Mouse (Mus musculus) liver, embryonic 13.5 days (tissue): ENCODE measurements around the gene Msrb1. TPM values are rescaled to one million over a fixed set of nuclear protein-coding genes. Genes with fewer than 3 reads are reported as not detected.

Source experiments
- ATAC-seq: fragments of 200-750 bp; cut with Nextera tagmentation; 2 replicates; pipeline ENCODE4 v1.8.0; 2017; ENCODE audit warnings: low read depth, mild to moderate bottlenecking, moderate number of reproducible peaks, moderate library complexity
- DNase-seq: peaks from one replicate; pipeline ENCODE4 v3.0.0; 2022
- H3K27ac ChIP-seq: fragments of 300-500 bp; sonication (generic); 2 replicates; pipeline ENCODE4 v1.5.1; 2015; ENCODE audit warnings: moderate library complexity, mild to moderate bottlenecking, inconsistent platforms
- H3K27me3 ChIP-seq: fragments of 300-500 bp; sonication (generic); 2 replicates; pipeline ENCODE4 v1.6.1; 2015; ENCODE audit warnings: mild to moderate bottlenecking, inconsistent platforms
- H3K36me3 ChIP-seq: fragments of 300-500 bp; sonication (generic); 2 replicates; pipeline ENCODE4 v1.6.1; 2015; ENCODE audit warnings: mild to moderate bottlenecking, inconsistent platforms
- H3K4me1 ChIP-seq: fragments of 300-500 bp; sonication (generic); replicated peaks from 2 replicates; pipeline ENCODE4 v1.6.1; 2015; ENCODE audit warnings: inconsistent platforms
- H3K4me2 ChIP-seq: fragments of 300-500 bp; sonication (generic); 2 replicates; pipeline ENCODE4 v1.6.1; 2015; ENCODE audit warnings: inconsistent platforms, mild to moderate bottlenecking, moderate library complexity
- H3K4me3 ChIP-seq: fragments of 300-500 bp; sonication (generic); replicated peaks from 2 replicates; pipeline ENCODE4 v1.5.1; 2015; ENCODE audit warnings: mild to moderate bottlenecking, inconsistent platforms
- H3K9ac ChIP-seq: fragments of 300-500 bp; sonication (generic); 2 replicates; pipeline ENCODE4 v1.6.1; 2015; ENCODE audit warnings: mild to moderate bottlenecking, inconsistent platforms
- H3K9me3 ChIP-seq: fragments of 300-500 bp; sonication (generic); replicated peaks from 2 replicates; pipeline ENCODE4 v1.6.1; 2016; ENCODE audit warnings: inconsistent platforms
- WGBS: fragments of 180-500 bp; shearing (Covaris S2); methylation state at CpG from one replicate; pipeline ENCODE4 v1.1.7; 2015; ENCODE audit not compliant: insufficient replicate concordance; 5-methylcytosine and 5-hydroxymethylcytosine counted together
- polyA plus RNA-seq: library from polyadenylated mRNA; unstranded; fragments of >200 nt; fragmentation: Nextera tagmentation; extraction: Ambion mirVana; gene quantifications from 2 replicates; pipeline ENCODE4 v1.2.1, GENCODE M21; 2015

The Msrb1 gene
- polyA plus RNA-seq, 1 experiment from 2014 or later: 21.3 TPM

DNA sequence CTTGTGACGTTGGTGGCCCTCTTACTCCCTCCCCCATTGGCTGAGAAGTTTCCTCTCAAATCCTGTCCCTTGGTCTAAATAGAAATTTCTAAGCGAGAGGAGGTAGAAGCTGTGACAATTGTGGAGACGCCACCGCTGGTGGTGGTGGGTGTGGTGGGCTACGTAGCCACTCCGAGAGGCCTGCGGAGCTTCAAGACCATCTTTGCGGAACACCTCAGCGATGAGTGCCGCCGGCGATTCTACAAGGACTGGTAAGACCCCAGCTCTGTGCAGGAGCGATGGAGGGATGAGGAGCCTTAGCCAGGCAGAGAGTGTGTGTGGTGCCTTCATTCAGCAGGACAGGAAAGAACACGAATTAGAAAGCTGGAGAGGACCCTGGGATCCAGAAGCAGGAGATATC lies 5.7 kb upstream of the Msrb1 start:
- Histone ChIP-seq H3K27ac (no peak overlapping the region), H3K27me3 (0 out of 2 replicates have a peak, but pooled peaks cover 16% of the 10 kb centered on the region), H3K4me1 (peaks cover 15% of the 10 kb centered on the region), H3K4me2 (no peak overlapping the region), H3K4me3 (no peak overlapping the region), H3K9me3 (no peaks in the 10 kb centered on the region), H3K9ac (no peak overlapping the region), H3K36me3 (no peaks in the 10 kb centered on the region)
- ATAC-seq (no peak), DNase-seq (no peak)
- 76% methylated on average over 14 of the region's 14 CpGs for WGBS

DNA sequence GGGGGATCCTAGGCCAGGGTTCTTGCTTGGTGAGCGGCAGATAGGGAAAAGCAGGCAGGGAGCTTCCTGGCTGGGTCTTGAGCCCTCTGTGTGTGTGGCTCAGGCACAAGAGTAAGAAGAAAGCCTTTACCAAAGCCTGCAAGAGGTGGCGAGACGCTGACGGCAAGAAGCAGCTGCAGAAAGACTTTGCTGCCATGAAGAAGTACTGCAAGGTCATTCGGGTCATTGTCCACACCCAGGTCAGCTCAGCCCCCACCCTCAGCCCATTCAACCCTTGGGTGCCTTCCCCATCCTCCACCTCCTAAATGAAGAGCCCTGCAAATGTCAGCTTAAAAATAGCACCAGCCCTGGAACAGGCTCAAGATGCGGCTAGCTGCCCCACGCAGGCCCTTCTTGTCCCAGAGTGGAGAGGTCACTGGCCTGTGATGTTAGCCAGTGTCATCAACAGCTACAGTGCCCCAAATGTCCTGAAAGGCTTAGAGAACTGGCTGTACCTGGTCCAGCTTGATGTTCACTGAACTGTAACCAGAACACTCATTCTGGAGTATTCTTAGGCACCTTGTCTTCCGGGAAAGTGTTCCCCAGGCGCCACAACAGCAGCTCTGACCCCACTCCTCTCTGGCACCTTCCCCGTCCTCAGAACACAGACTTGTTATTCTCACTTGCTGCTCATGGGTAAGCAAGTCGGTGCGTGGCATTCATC lies 4.1 kb upstream of the Msrb1 start:
- no peak for DNase-seq
- 0 out of 2 replicates have a peak, but pooled peaks cover 16% of the 10 kb centered on the region for H3K27me3 ChIP-seq
- 76% methylated on average over 12 of the region's 12 CpGs for WGBS
- ATAC-seq: no peak
- H3K4me3 ChIP-seq: no peak overlapping the region
- no peaks in the 10 kb centered on the region for H3K36me3 ChIP-seq
- H3K4me2 ChIP-seq: no peak overlapping the region
- H3K27ac ChIP-seq: no peak overlapping the region
- no peaks in the 10 kb centered on the region for H3K9me3 ChIP-seq
- no peak overlapping the region for H3K9ac ChIP-seq
- peaks cover 21% of the 10 kb centered on the region for H3K4me1 ChIP-seq

DNA sequence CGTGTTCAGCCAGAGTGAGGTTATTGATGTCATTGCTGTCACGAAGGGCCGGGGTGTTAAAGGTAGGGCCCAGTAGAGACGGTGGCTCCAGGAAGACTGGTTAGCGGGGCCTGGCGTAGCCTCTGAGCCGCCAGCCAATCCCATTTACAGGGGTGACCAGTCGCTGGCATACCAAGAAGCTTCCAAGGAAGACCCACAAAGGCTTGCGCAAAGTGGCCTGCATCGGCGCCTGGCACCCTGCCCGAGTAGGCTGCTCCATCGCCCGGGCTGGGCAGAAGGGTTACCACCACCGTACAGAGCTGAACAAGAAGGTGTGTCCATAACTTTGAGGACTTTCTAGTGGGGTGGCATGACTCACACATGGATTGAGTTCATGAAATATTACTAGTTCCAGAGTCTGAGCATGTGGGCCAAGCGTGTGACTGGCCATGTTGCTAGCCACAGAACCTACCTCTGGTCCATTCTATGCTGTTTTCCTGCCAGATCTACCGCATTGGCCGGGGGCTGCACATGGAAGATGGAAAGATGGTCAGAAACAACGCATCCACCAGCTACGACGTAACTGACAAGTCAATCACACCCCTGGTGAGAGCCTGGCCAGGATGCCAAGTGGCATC lies 2.9 kb upstream of the Msrb1 start:
- H3K9ac ChIP-seq: no peak overlapping the region
- ATAC-seq: no peak

DNA sequence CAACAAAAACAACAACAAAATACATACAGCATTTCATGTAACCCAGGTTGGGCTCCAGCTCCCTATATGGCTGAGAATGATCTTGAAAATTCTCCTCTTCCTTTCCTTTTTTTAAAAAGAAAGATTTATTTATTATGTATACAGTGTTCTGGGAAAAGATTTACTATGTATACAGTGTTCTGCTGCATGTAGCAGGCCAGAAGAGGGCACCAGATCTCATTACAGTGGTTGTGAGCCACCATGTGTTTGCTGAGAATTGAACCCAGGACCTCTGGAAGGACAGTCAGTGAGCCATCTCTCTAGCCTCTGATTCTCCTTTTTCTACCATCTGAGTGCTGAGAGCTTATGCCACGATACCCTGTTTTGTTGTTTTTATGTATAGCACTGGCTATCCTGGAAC lies 1.9 kb upstream of the Msrb1 start:
- Histone ChIP-seq H3K27me3 (0 out of 2 replicates have a peak, but pooled peaks cover 3% of the 10 kb centered on the region), H3K4me1 (peaks cover 38% of the 10 kb centered on the region), H3K4me3 (no peak overlapping the region), H3K27ac (no peak overlapping the region), H3K4me2 (no peak overlapping the region), H3K36me3 (peaks cover 1% of the 10 kb centered on the region; the same call in 1 of the 2 replicates), H3K9me3 (no peaks in the 10 kb centered on the region), H3K9ac (no peak overlapping the region)
- ATAC-seq: no peak
- no peak for DNase-seq
- WGBS: 68% methylated on average over 1 of the region's 1 CpGs

More for the DNA sequence above, 2.9 kb upstream of the Msrb1 start:
- 0 out of 2 replicates have a peak, but pooled peaks cover 4% of the 10 kb centered on the region for H3K27me3 ChIP-seq
- DNase-seq: no peak
- H3K4me2 ChIP-seq: no peak overlapping the region
- no peak overlapping the region for H3K27ac ChIP-seq
- H3K36me3 ChIP-seq: no peaks in the 10 kb centered on the region
- peaks cover 31% of the 10 kb centered on the region for H3K4me1 ChIP-seq
- 82% methylated on average over 21 of the region's 21 CpGs for WGBS
- H3K4me3 ChIP-seq: no peak overlapping the region
- H3K9me3 ChIP-seq: no peaks in the 10 kb centered on the region

DNA sequence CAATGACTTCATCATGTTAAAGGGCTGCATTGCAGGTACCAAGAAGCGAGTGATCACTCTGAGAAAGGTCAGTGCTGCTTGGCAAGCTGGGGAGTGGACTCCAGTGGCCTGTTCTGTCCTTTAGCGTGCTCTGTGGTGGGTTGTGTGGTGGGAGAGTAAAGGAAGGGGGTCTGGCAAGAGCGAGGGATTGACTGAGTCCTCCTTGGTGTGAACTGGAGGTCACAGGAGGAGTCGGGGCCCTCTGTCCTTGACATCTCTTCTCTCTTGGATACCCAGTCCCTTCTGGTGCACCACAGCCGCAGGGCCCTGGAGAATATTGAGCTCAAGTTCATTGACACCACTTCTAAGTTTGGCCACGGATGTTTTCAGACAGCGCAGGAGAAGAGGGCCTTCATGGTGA lies 996 bp upstream of the Msrb1 start:
- no peaks in the 10 kb centered on the region for H3K9me3 ChIP-seq
- H3K27me3 ChIP-seq: 0 out of 2 replicates have a peak, but pooled peaks cover 3% of the 10 kb centered on the region
- peak overlapping the region; percentile 66 for H3K9ac ChIP-seq
- DNase-seq: no peak
- WGBS: 72% methylated on average over 7 of the region's 7 CpGs
- peaks cover 10% of the 10 kb centered on the region for H3K36me3 ChIP-seq
- peak overlapping the region; percentile 91 for H3K4me2 ChIP-seq
- peak overlapping the region; percentile 48 for H3K4me3 ChIP-seq
- H3K27ac ChIP-seq: peak overlapping the region; percentile 87
- ATAC-seq: no peak
- H3K4me1 ChIP-seq: peaks cover 45% of the 10 kb centered on the region

DNA sequence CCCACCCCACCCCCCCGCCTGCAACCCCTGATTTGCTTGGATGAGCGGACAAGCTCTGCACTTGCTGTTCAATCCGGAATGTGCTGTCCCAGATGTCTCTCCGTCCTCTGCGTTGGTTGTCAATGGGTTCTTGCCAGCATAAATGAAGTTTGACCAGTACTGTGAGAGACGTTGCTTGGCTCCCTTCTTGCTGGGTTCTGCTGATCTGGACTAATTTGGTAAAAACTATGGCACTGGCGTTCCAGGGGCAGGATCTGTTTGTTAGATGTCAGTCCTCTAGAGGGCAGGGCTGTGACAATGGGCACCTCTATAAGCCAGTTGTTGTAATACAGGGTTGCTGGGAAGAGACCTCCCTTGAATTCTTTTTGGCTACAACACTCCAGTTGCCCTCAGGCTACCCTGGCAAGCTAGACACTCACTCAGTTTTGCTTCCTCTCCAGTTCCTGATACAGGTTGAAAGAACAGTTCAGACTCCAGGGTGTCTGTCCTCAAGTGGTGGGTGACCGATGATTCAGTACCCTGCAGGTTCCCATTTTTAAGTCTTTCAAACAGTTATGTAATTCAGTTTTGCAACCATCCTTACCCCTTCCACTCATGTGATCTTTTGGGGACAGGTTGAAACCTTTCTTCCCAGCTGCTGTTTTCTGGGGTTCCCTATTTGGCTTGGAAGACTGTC lies 831 bp downstream of the Msrb1 start:
- peak overlapping the region; percentile 91 for H3K4me2 ChIP-seq
- no peaks in the 10 kb centered on the region for H3K27me3 ChIP-seq
- no peak for DNase-seq
- peak overlapping the region; percentile 82 for H3K9ac ChIP-seq
- peaks cover 21% of the 10 kb centered on the region for H3K36me3 ChIP-seq
- H3K4me1 ChIP-seq: peaks cover 45% of the 10 kb centered on the region
- ATAC-seq: no peak
- H3K4me3 ChIP-seq: peak overlapping the region; percentile 75
- H3K9me3 ChIP-seq: no peaks in the 10 kb centered on the region
- WGBS: 23% methylated on average over 8 of the region's 8 CpGs
- H3K27ac ChIP-seq: peak overlapping the region; percentile 84

DNA sequence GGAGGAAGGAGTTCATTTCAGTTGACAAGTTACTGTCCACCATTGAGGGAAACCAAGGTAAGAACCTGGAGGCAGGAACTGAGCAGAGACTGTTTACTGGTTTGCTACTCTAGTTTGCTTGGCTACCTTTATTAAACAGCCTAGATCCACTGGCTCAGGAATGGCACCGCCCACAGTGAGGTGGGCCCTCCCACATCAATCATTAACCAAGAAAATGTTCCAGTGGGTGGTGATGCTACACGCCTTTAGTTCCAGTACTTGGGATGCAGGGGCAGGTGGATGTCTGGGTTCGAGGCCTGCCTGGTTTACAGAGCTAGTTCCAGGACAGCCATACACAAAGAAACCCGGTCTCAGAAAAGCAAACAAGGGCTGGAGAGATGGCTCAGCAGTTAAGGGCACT lies 1.8 kb downstream of the Msrb1 start:
- Histone ChIP-seq H3K27ac (no peak overlapping the region), H3K4me2 (peak overlapping the region; percentile 91; the same call in 1 of the 2 replicates), H3K9ac (no peak overlapping the region), H3K4me1 (peaks cover 45% of the 10 kb centered on the region), H3K9me3 (no peaks in the 10 kb centered on the region), H3K4me3 (0 out of 2 replicates have a peak overlapping the region, but pooled peaks have one; percentile 75), H3K36me3 (peaks cover 23% of the 10 kb centered on the region), H3K27me3 (no peaks in the 10 kb centered on the region)
- 66% methylated on average over 4 of the region's 4 CpGs for WGBS
- ATAC-seq (no peak), DNase-seq (no peak)

DNA sequence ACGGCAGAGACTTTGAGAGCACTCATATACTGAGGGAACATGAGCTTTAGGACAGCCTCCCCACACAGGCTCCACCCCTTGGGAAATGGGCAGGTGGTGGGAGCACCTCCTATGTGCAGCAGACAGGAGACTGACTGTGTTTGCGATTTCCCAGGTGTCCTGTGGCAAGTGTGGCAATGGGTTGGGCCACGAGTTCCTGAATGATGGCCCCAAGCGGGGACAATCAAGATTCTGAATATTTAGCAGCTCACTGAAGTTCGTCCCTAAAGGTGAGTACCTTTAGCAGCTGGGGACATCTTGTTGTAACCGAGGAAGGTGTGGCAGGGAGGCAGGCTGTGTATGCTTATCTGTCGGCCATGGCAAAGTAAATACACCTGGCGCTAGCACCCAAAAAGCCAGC lies 3.5 kb downstream of the Msrb1 start:
- H3K9me3 ChIP-seq: no peaks in the 10 kb centered on the region
- 73% methylated on average over 8 of the region's 8 CpGs for WGBS
- H3K4me1 ChIP-seq: peaks cover 44% of the 10 kb centered on the region
- H3K4me2 ChIP-seq: no peak overlapping the region
- no peak for ATAC-seq
- H3K9ac ChIP-seq: no peak overlapping the region
- H3K27me3 ChIP-seq: no peaks in the 10 kb centered on the region
- DNase-seq: no peak
- peaks cover 23% of the 10 kb centered on the region for H3K36me3 ChIP-seq
- no peak overlapping the region for H3K27ac ChIP-seq
- no peak overlapping the region for H3K4me3 ChIP-seq

DNA sequence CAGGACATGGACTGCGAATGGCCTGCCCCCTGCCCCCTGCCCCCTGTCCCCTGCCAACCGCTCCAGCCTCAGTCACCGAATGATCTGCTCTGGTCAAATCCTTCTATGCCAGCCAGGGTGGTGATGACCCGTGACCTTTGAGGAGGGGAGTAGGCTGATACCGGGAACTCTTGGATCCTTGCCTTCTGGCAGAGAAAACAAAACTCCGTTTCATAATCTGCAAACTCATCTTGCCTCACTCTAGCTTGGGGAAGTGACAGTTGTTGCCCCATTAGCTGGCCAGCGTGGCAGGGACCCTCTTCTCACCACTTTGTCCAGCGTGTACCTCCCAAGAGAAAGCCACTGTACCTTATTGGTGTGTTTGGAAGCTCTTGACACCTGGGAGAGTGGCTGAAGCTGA lies 5.9 kb downstream of the Msrb1 start:
- 70% methylated on average over 8 of the region's 8 CpGs for WGBS
- no peak for ATAC-seq

DNA sequence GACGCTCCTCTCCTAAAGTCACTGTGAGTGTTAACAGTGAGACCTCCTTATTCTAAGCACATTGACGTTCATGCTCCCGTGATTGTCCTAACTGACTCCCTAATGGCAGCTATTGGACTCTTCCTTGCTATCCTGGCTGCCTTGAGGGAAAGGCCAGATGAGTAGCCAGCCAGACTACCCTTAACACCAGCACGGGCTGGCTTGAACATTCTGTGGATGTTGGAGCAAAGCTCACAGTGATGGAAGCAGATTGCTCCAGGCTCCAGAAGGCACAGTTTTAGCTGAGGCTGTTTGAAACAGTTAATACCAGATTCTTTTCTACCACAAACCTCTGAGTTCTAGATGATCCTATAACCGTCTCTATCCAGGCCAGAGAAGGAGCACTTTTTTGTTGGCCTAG lies 7.5 kb downstream of the Msrb1 start:
- Histone ChIP-seq H3K36me3 (peaks cover 23% of the 10 kb centered on the region), H3K27ac (no peak overlapping the region), H3K4me1 (peaks cover 13% of the 10 kb centered on the region), H3K9ac (no peak overlapping the region), H3K27me3 (peaks cover 24% of the 10 kb centered on the region), H3K4me3 (no peak overlapping the region), H3K9me3 (no peaks in the 10 kb centered on the region), H3K4me2 (no peak overlapping the region)
- ATAC-seq (no peak), DNase-seq (no peak)
- 67% methylated on average over 5 of the region's 5 CpGs for WGBS

More for the DNA sequence above, 5.9 kb downstream of the Msrb1 start:
- H3K9ac ChIP-seq: no peak overlapping the region
- H3K9me3 ChIP-seq: no peaks in the 10 kb centered on the region
- H3K27ac ChIP-seq: no peak overlapping the region
- DNase-seq: no peak
- no peak overlapping the region for H3K4me3 ChIP-seq
- H3K4me1 ChIP-seq: peaks cover 25% of the 10 kb centered on the region
- H3K27me3 ChIP-seq: peaks cover 10% of the 10 kb centered on the region
- H3K4me2 ChIP-seq: no peak overlapping the region
- peaks cover 23% of the 10 kb centered on the region for H3K36me3 ChIP-seq

DNA sequence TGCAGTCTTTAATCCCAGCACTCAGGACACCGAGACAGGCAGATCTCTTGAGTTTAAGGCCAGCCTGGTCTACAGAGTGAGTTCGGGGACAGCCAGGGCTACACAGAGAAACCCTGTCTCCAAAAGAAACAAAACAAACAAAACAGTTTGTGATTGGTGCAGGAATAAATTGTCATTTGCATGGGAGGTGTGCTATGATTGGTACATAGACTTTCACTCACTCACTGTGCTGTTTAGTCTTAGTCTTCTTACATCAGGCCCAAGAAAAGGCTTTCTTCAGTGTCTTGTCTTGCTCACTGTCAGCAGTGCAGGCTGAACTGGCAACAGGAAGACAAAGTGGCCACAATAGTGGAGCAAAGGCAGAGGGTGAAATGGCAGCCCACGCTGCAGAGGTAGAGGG lies 7.9 kb downstream of the Msrb1 start:
- WGBS: 72% methylated on average over 3 of the region's 3 CpGs
- ATAC-seq: no peak

More for the DNA sequence above, 7.9 kb downstream of the Msrb1 start:
- H3K36me3 ChIP-seq: peaks cover 23% of the 10 kb centered on the region
- DNase-seq: no peak
- H3K4me1 ChIP-seq: peaks cover 8% of the 10 kb centered on the region
- peaks cover 29% of the 10 kb centered on the region for H3K27me3 ChIP-seq
- H3K27ac ChIP-seq: no peak overlapping the region
- no peak overlapping the region for H3K4me2 ChIP-seq
- H3K9ac ChIP-seq: no peak overlapping the region
- H3K9me3 ChIP-seq: no peaks in the 10 kb centered on the region
- H3K4me3 ChIP-seq: no peak overlapping the region
